Mouse (Mus musculus) liver, postnatal 0 days (tissue): ENCODE results near the gene Gsdma3. TPM values are rescaled to one million over a fixed set of nuclear protein-coding genes. Genes with fewer than 3 reads are reported as not detected.

Experiments
- ATAC-seq: fragments of 200-750 bp; cut with Nextera tagmentation; 2 replicates; pipeline ENCODE4 v1.8.0; 2017; ENCODE audit warnings: mild to moderate bottlenecking, moderate library complexity
- DNase-seq: peaks from one replicate; pipeline ENCODE4 v3.0.0-alpha.2; 2016
- H3K27ac ChIP-seq: fragments of 300-500 bp; sonication (generic); 2 replicates; pipeline ENCODE4 v1.5.1; 2014; ENCODE audit warnings: antibody characterized with exemption, moderate library complexity, mild to moderate bottlenecking, low read depth
- H3K27me3 ChIP-seq: fragments of 300-500 bp; sonication (generic); 2 replicates; pipeline ENCODE4 v1.6.1; 2014; ENCODE audit warnings: low read length, control low read depth, mixed read lengths; ENCODE audit not compliant: insufficient read depth
- H3K36me3 ChIP-seq: fragments of 300-500 bp; sonication (generic); replicated peaks from 2 replicates; pipeline ENCODE4 v1.6.1; 2014; ENCODE audit warnings: mild to moderate bottlenecking, control low read depth, low read length, moderate library complexity, mixed read lengths; ENCODE audit not compliant: insufficient read depth
- H3K4me1 ChIP-seq: fragments of 300-500 bp; sonication (generic); 2 replicates; pipeline ENCODE4 v1.6.1; 2014; ENCODE audit warnings: antibody characterized with exemption, mild to moderate bottlenecking, control low read depth; ENCODE audit not compliant: insufficient read depth
- H3K4me2 ChIP-seq: fragments of 300-500 bp; sonication (generic); 2 replicates; pipeline ENCODE4 v1.6.1; 2014; ENCODE audit warnings: low read depth, mild to moderate bottlenecking, low read length, moderate library complexity, mixed read lengths
- H3K4me3 ChIP-seq: fragments of 300-500 bp; sonication (generic); 2 replicates; pipeline ENCODE4 v1.5.1; 2014; ENCODE audit warnings: low read depth, low read length
- H3K9ac ChIP-seq: fragments of 300-500 bp; sonication (generic); replicated peaks from 2 replicates; pipeline ENCODE4 v1.6.1; 2014; ENCODE audit warnings: mild to moderate bottlenecking, moderate library complexity
- H3K9me3 ChIP-seq: fragments of 300-500 bp; sonication (generic); 2 replicates; pipeline ENCODE4 v1.6.1; 2016; ENCODE audit warnings: mild to moderate bottlenecking, control low read depth, low read length, mixed read lengths
- CTCF ChIP-seq: sonication (generic); IDR thresholded peaks from 2 replicates; pipeline ENCODE4 v1.5.1; 2016; ENCODE audit warnings: antibody characterized with exemption, low read depth
- EP300 ChIP-seq: IDR thresholded peaks from 2 replicates; pipeline ENCODE4 v1.6.1; 2016; ENCODE audit warnings: antibody characterized with exemption, low read depth, mild to moderate bottlenecking
- WGBS: fragments of 180-500 bp; shearing (Covaris S2); extraction: QIAGEN DNeasy Blood & Tissue Kit; methylation state at CpG from one replicate; pipeline ENCODE4 v1.1.7; 2014; ENCODE audit not compliant: insufficient replicate concordance; 5-methylcytosine and 5-hydroxymethylcytosine counted together
- polyA plus RNA-seq: library from polyadenylated mRNA; unstranded; fragments of >200 nt; fragmentation: Nextera tagmentation; extraction: Ambion mirVana; gene quantifications from 2 replicates; pipeline ENCODE4 v1.2.1, GENCODE M21; 2015

Gene Gsdma3
- polyA plus RNA-seq, result not detected in 2 replicates

- DNase-seq (no peak), ATAC-seq (no peak)
- H3K9me3 ChIP-seq, result peaks cover 2% of the 10 kb centered on the region; the same call in 1 of the 2 replicates
- no peak within 1 kb of the TSS for H3K9ac ChIP-seq
- H3K4me3 ChIP-seq, result no peak within 1 kb of the TSS
- no peak for TF ChIP-seq CTCF
- TF ChIP-seq EP300, result no peak
- no peaks in the 10 kb centered on the region for H3K36me3 ChIP-seq
- H3K27me3 ChIP-seq, result no peaks in the 10 kb centered on the region
- H3K4me1 ChIP-seq, result no peaks in the 10 kb centered on the region
- no peak within 1 kb of the TSS for H3K4me2 ChIP-seq
- 83% methylated on average over 10 of the region's 10 CpGs for WGBS
- no peak within 1 kb of the TSS for H3K27ac ChIP-seq
Observed at GRCm38 (mm10) chr11:98625611-98626410, at the start of gene Gsdma3, which contains the start of gene Gm12355. Gsdma3 (plus strand) TSS chr11:98626360. Gm12355 (minus strand) TSS chr11:98625661.

- Histone ChIP-seq H3K27ac (no peak overlapping the region), H3K36me3 (peaks cover under 1% of the 10 kb centered on the region), H3K27me3 (no peaks in the 10 kb centered on the region), H3K4me2 (no peak overlapping the region), H3K9ac (no peak overlapping the region), H3K4me1 (peaks cover 27% of the 10 kb centered on the region), H3K9me3 (no peaks in the 10 kb centered on the region), H3K4me3 (no peak overlapping the region)
- DNase-seq, result no peak
- 83% methylated on average over 5 of the region's 5 CpGs for WGBS
- no peak for TF ChIP-seq EP300
- no peak for TF ChIP-seq CTCF
- no peak for ATAC-seq
Observed at GRCm38 (mm10) chr11:98577776-98578175, 48.4 kb upstream of the Gsdma3 start.

- TF ChIP-seq CTCF, result no peak
- TF ChIP-seq EP300, result peak; percentile 86
- Histone ChIP-seq H3K36me3 (peaks cover 5% of the 10 kb centered on the region), H3K27me3 (no peaks in the 10 kb centered on the region), H3K4me3 (peak overlapping the region; percentile 46), H3K4me1 (peaks cover 44% of the 10 kb centered on the region), H3K9ac (peak overlapping the region; percentile 73), H3K4me2 (peak overlapping the region; percentile 88), H3K9me3 (no peaks in the 10 kb centered on the region), H3K27ac (peak overlapping the region; percentile 97)
- ATAC-seq (peak; percentile 77), DNase-seq (peak; percentile 86)
- 33% methylated on average over 16 of the region's 16 CpGs for WGBS
Observed at GRCm38 (mm10) chr11:98580301-98581121, 45.6 kb upstream of the Gsdma3 start.

GRCm38 (mm10) chr11:98581286-98582029, 44.7 kb upstream of the Gsdma3 start:
- peak overlapping the region; percentile 97 for H3K27ac ChIP-seq
- DNase-seq (peak; percentile 54), ATAC-seq (0 out of 2 replicates have a peak, but pooled peaks have one; percentile 4)
- peaks cover 48% of the 10 kb centered on the region for H3K4me1 ChIP-seq
- TF ChIP-seq EP300, result no peak
- no peak for TF ChIP-seq CTCF
- peak overlapping the region; percentile 46 for H3K4me3 ChIP-seq
- peaks cover 5% of the 10 kb centered on the region for H3K36me3 ChIP-seq
- H3K27me3 ChIP-seq, result no peaks in the 10 kb centered on the region
- 36% methylated on average over 17 of the region's 17 CpGs for WGBS
- no peaks in the 10 kb centered on the region for H3K9me3 ChIP-seq
- H3K9ac ChIP-seq, result peak overlapping the region; percentile 73
- H3K4me2 ChIP-seq, result peak overlapping the region; percentile 88

GRCm38 (mm10) chr11:98582030-98582388, 44.2 kb upstream of the Gsdma3 start:
- 43% methylated on average over 8 of the region's 8 CpGs for WGBS
- H3K4me1 ChIP-seq, result peaks cover 48% of the 10 kb centered on the region
- peak overlapping the region; percentile 73 for H3K9ac ChIP-seq
- peak overlapping the region; percentile 88 for H3K4me2 ChIP-seq
- H3K4me3 ChIP-seq, result peak overlapping the region; percentile 46
- no peaks in the 10 kb centered on the region for H3K27me3 ChIP-seq
- no peak for DNase-seq
- peak overlapping the region; percentile 97 for H3K27ac ChIP-seq
- ATAC-seq, result no peak
- peaks cover 5% of the 10 kb centered on the region for H3K36me3 ChIP-seq
- H3K9me3 ChIP-seq, result no peaks in the 10 kb centered on the region
- peak; percentile 27; the same call in 1 of the 2 replicates for TF ChIP-seq CTCF
- TF ChIP-seq EP300, result no peak
